Mouse (Mus musculus) neural tube, embryonic 15.5 days (tissue): Measurements from ENCODE around the gene Nenf. TPM values are rescaled to one million over a fixed set of nuclear protein-coding genes. Genes with fewer than 3 reads are reported as not detected.

Experiments
- ATAC-seq: fragments of 200-750 bp; cut with Nextera tagmentation; 2 replicates; pipeline ENCODE4 v1.8.0; 2017; ENCODE audit warnings: mild to moderate bottlenecking, moderate TSS enrichment, moderate library complexity; ENCODE audit not compliant: low FRiP score
- H3K27ac ChIP-seq: fragments of 300-500 bp; sonication (generic); replicated peaks from 2 replicates; pipeline ENCODE4 v1.5.1; 2015; ENCODE audit warnings: mild to moderate bottlenecking, inconsistent platforms
- H3K27me3 ChIP-seq: fragments of 300-500 bp; sonication (generic); replicated peaks from 2 replicates; pipeline ENCODE4 v1.6.1; 2015; ENCODE audit warnings: inconsistent platforms
- H3K36me3 ChIP-seq: fragments of 300-500 bp; sonication (generic); 2 replicates; pipeline ENCODE4 v1.6.1; 2015; ENCODE audit warnings: inconsistent platforms
- H3K4me1 ChIP-seq: fragments of 300-500 bp; sonication (generic); 2 replicates; pipeline ENCODE4 v1.6.1; 2015; ENCODE audit warnings: inconsistent platforms
- H3K4me2 ChIP-seq: fragments of 300-500 bp; sonication (generic); 2 replicates; pipeline ENCODE4 v1.6.1; 2015; ENCODE audit warnings: inconsistent platforms, mild to moderate bottlenecking, moderate library complexity
- H3K4me3 ChIP-seq: fragments of 300-500 bp; sonication (generic); replicated peaks from 2 replicates; pipeline ENCODE4 v1.5.1; 2015; ENCODE audit warnings: mild to moderate bottlenecking, inconsistent platforms
- H3K9ac ChIP-seq: fragments of 300-500 bp; sonication (generic); replicated peaks from 2 replicates; pipeline ENCODE4 v1.6.1; 2015; ENCODE audit warnings: mild to moderate bottlenecking, inconsistent platforms
- H3K9me3 ChIP-seq: fragments of 300-500 bp; sonication (generic); replicated peaks from 2 replicates; pipeline ENCODE4 v1.6.1; 2016; ENCODE audit warnings: inconsistent platforms
- WGBS: fragments of 180-500 bp; shearing (Covaris S2); methylation state at CpG from one replicate; pipeline ENCODE4 v1.1.7; 2015; ENCODE audit warnings: mixed read lengths; 5-methylcytosine and 5-hydroxymethylcytosine counted together
- polyA plus RNA-seq: library from polyadenylated mRNA; unstranded; fragments of >200 nt; fragmentation: Nextera tagmentation; extraction: Ambion mirVana; gene quantifications from 2 replicates; pipeline ENCODE4 v1.2.1, GENCODE M21; 2015

Gene Nenf
- polyA plus RNA-seq, 1 experiment from 2014 or later = 158 TPM

- H3K27me3 ChIP-seq = no peaks in the 10 kb centered on the region
- no peaks in the 10 kb centered on the region for H3K4me1 ChIP-seq
- H3K27ac ChIP-seq = no peak overlapping the region
- no peak overlapping the region for H3K9ac ChIP-seq
- H3K4me3 ChIP-seq = no peak overlapping the region
- WGBS = 82% methylated on average over 4 of the region's 4 CpGs
- no peaks in the 10 kb centered on the region for H3K9me3 ChIP-seq
- no peaks in the 10 kb centered on the region for H3K36me3 ChIP-seq
- no peak overlapping the region for H3K4me2 ChIP-seq
- no peak for ATAC-seq
These were observed 39.7 kb downstream of the Nenf start for GRCm38 (mm10) chr1:191278324-191278723.

- Histone ChIP-seq H3K4me3 (no peak overlapping the region), H3K27me3 (no peaks in the 10 kb centered on the region), H3K27ac (no peak overlapping the region), H3K36me3 (no peaks in the 10 kb centered on the region), H3K4me2 (no peak overlapping the region), H3K9me3 (no peaks in the 10 kb centered on the region), H3K9ac (no peak overlapping the region), H3K4me1 (no peaks in the 10 kb centered on the region)
- ATAC-seq = no peak
- 79% methylated on average over 14 of the region's 14 CpGs for WGBS
These were observed 40.4 kb downstream of the Nenf start for GRCm38 (mm10) chr1:191277549-191278059.

DNA sequence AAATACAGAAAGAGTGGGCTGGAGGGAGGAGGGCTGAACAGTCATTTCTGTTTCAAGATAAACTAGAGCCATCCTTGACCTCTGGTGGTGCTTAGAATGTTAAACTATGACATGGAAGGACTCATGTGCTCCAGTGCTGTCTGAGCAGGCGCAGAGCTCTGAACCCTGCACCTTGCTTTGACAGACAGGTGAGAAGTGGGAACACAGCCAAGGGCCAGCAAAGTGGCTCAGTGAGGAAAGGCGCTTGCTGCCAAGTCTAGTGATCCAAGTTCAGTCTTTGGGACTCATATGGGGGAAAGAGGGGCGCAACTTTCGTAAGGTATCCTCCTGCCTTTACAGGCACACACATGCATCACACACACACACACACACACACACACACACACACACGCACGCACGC lies 41.8 kb downstream of the Nenf start:
- H3K9me3 ChIP-seq = no peaks in the 10 kb centered on the region
- 97% methylated on average over 7 of the region's 7 CpGs for WGBS
- H3K4me3 ChIP-seq = no peak overlapping the region
- no peaks in the 10 kb centered on the region for H3K36me3 ChIP-seq
- H3K27ac ChIP-seq = no peak overlapping the region
- ATAC-seq = no peak
- H3K27me3 ChIP-seq = no peaks in the 10 kb centered on the region
- H3K4me2 ChIP-seq = no peak overlapping the region
- H3K9ac ChIP-seq = no peak overlapping the region
- no peaks in the 10 kb centered on the region for H3K4me1 ChIP-seq

GRCm38 (mm10) chr1:191275527-191275926 lies 42.5 kb downstream of the Nenf start:
- WGBS = 9% methylated on average over 12 of the region's 12 CpGs
- Histone ChIP-seq H3K4me3 (no peak overlapping the region), H3K36me3 (no peaks in the 10 kb centered on the region), H3K4me1 (no peaks in the 10 kb centered on the region), H3K9me3 (no peaks in the 10 kb centered on the region), H3K27ac (no peak overlapping the region), H3K27me3 (no peaks in the 10 kb centered on the region), H3K9ac (no peak overlapping the region), H3K4me2 (no peak overlapping the region)
- ATAC-seq = no peak

DNA sequence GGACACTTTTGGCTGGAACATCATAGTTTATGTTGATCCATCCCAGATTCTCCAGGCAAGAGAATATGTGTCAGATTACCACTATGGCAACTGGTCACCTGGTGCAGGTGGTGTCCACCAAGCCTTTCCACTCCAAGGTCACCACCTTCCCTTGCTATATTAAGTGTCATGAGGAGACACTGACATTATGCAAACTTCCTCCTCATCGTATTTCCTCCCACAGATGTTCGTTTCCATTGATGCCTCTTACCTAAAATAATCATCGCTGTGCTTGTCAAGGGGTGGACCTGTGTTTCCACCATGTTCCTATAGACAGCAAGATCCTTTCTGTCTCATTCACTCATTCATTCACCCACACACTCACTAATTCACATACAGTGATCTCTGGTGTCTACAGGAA lies 45.3 kb downstream of the Nenf start:
- H3K4me3 ChIP-seq = no peak overlapping the region
- H3K9me3 ChIP-seq = no peaks in the 10 kb centered on the region
- H3K27ac ChIP-seq = no peak overlapping the region
- H3K4me1 ChIP-seq = 0 out of 2 replicates have a peak, but pooled peaks cover 4% of the 10 kb centered on the region
- no peaks in the 10 kb centered on the region for H3K27me3 ChIP-seq
- H3K9ac ChIP-seq = no peak overlapping the region
- no peaks in the 10 kb centered on the region for H3K36me3 ChIP-seq
- ATAC-seq = no peak
- H3K4me2 ChIP-seq = no peak overlapping the region
- WGBS = 90% methylated on average over 3 of the region's 3 CpGs

GRCm38 (mm10) chr1:191269648-191269952 lies 48.4 kb downstream of the Nenf start:
- no peak overlapping the region for H3K4me2 ChIP-seq
- H3K9me3 ChIP-seq = no peaks in the 10 kb centered on the region
- no peak for ATAC-seq
- no peak overlapping the region for H3K9ac ChIP-seq
- 69% methylated on average over 8 of the region's 8 CpGs for WGBS
- H3K27ac ChIP-seq = no peak overlapping the region
- no peaks in the 10 kb centered on the region for H3K27me3 ChIP-seq
- H3K4me3 ChIP-seq = no peak overlapping the region
- H3K36me3 ChIP-seq = no peaks in the 10 kb centered on the region
- 0 out of 2 replicates have a peak, but pooled peaks cover 4% of the 10 kb centered on the region for H3K4me1 ChIP-seq

- Histone ChIP-seq H3K9ac (no peak overlapping the region), H3K36me3 (no peaks in the 10 kb centered on the region), H3K4me1 (0 out of 2 replicates have a peak, but pooled peaks cover 4% of the 10 kb centered on the region), H3K4me3 (no peak overlapping the region), H3K27me3 (no peaks in the 10 kb centered on the region), H3K9me3 (no peaks in the 10 kb centered on the region), H3K4me2 (no peak overlapping the region), H3K27ac (no peak overlapping the region)
- no peak for ATAC-seq
- 70% methylated on average over 5 of the region's 5 CpGs for WGBS
These were observed 49.0 kb downstream of the Nenf start for GRCm38 (mm10) chr1:191268797-191269647.

GRCm38 (mm10) chr1:191267856-191268255 lies 50.1 kb downstream of the Nenf start:
- no peaks in the 10 kb centered on the region for H3K9me3 ChIP-seq
- ATAC-seq = no peak
- no peak overlapping the region for H3K4me2 ChIP-seq
- no peaks in the 10 kb centered on the region for H3K27me3 ChIP-seq
- no peaks in the 10 kb centered on the region for H3K36me3 ChIP-seq
- H3K4me3 ChIP-seq = no peak overlapping the region
- H3K4me1 ChIP-seq = 0 out of 2 replicates have a peak, but pooled peaks cover 4% of the 10 kb centered on the region
- H3K27ac ChIP-seq = no peak overlapping the region
- 24% methylated on average over 5 of the region's 5 CpGs for WGBS
- H3K9ac ChIP-seq = no peak overlapping the region

- WGBS = 90% methylated on average over 5 of the region's 5 CpGs
These were observed 50.8 kb downstream of the Nenf start for GRCm38 (mm10) chr1:191267162-191267561.

GRCm38 (mm10) chr1:191263471-191263870 lies 54.5 kb downstream of the Nenf start:
- H3K9ac ChIP-seq = no peak overlapping the region
- H3K27ac ChIP-seq = no peak overlapping the region
- H3K4me3 ChIP-seq = no peak overlapping the region
- H3K27me3 ChIP-seq = no peaks in the 10 kb centered on the region
- 0 out of 2 replicates have a peak, but pooled peaks cover 4% of the 10 kb centered on the region for H3K4me1 ChIP-seq
- H3K4me2 ChIP-seq = no peak overlapping the region
- no peaks in the 10 kb centered on the region for H3K36me3 ChIP-seq
- WGBS = 93% methylated on average over 5 of the region's 5 CpGs
- no peak for ATAC-seq
- H3K9me3 ChIP-seq = no peaks in the 10 kb centered on the region

More at GRCm38 (mm10) chr1:191267162-191267561, 50.8 kb downstream of the Nenf start:
- ATAC-seq = no peak
- H3K9ac ChIP-seq = no peak overlapping the region
- H3K9me3 ChIP-seq = no peaks in the 10 kb centered on the region
- no peaks in the 10 kb centered on the region for H3K36me3 ChIP-seq
- no peak overlapping the region for H3K27ac ChIP-seq
- H3K4me3 ChIP-seq = no peak overlapping the region
- H3K27me3 ChIP-seq = no peaks in the 10 kb centered on the region
- H3K4me2 ChIP-seq = no peak overlapping the region
- 0 out of 2 replicates have a peak, but pooled peaks cover 4% of the 10 kb centered on the region for H3K4me1 ChIP-seq

GRCm38 (mm10) chr1:191261861-191262260 lies 56.1 kb downstream of the Nenf start:
- Histone ChIP-seq H3K27ac (no peak overlapping the region), H3K4me3 (no peak overlapping the region), H3K4me2 (no peak overlapping the region), H3K9me3 (no peaks in the 10 kb centered on the region), H3K27me3 (no peaks in the 10 kb centered on the region), H3K9ac (no peak overlapping the region), H3K4me1 (no peaks in the 10 kb centered on the region), H3K36me3 (no peaks in the 10 kb centered on the region)
- 29% methylated on average over 6 of the region's 6 CpGs for WGBS
- ATAC-seq = no peak

DNA sequence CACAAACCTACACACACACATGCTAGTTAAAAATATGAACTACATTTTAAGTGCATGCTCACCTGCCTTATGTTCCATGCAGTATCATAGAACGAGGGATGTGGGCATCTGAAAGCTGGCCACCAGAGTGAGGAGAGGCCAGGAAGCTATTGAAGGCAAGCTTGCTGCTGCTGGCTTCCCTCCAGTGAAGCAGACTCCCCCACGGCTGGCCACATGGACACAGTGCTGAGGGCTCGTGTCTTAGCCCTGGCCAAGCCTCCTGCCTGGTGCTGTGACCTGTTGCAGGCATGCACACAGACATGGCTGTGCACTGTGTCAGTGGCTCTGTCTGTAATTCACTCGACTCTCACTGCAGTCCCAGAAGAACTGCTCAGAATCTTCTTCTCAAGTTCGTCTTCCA lies 58.3 kb downstream of the Nenf start:
- WGBS = 81% methylated on average over 5 of the region's 5 CpGs

More for the DNA sequence above, 58.3 kb downstream of the Nenf start:
- no peak overlapping the region for H3K27ac ChIP-seq
- no peaks in the 10 kb centered on the region for H3K27me3 ChIP-seq
- H3K4me1 ChIP-seq = no peaks in the 10 kb centered on the region
- no peaks in the 10 kb centered on the region for H3K36me3 ChIP-seq
- ATAC-seq = no peak
- H3K4me3 ChIP-seq = no peak overlapping the region
- H3K4me2 ChIP-seq = no peak overlapping the region
- no peaks in the 10 kb centered on the region for H3K9me3 ChIP-seq
- H3K9ac ChIP-seq = no peak overlapping the region
